Mouse (Mus musculus): ENCODE measurements at regions not wholly inside any gene's neighbourhood (a gene's known extent, or its start where the extent isn't known, plus 50 kb on each side); places are given as distances from the start of the nearest gene placed in this dataset.

GRCm38 (mm10) chr6:98748618-98749017, 406.1 kb upstream of the Gm765 start:
- DNase-seq, result no peak

GRCm38 (mm10) chr6:98746976-98747375, 404.4 kb upstream of the Gm765 start:
- DNase-seq, result no peak

GRCm38 (mm10) chr6:98740447-98740846, 397.9 kb upstream of the Gm765 start:
- DNase-seq, result no peak

- no peak for DNase-seq
These were observed 388.5 kb upstream of the Gm765 start for GRCm38 (mm10) chr6:98731010-98731530.

GRCm38 (mm10) chr6:98726605-98727144, 384.1 kb upstream of the Gm765 start:
- DNase-seq, result no peak

GRCm38 (mm10) chr6:98704887-98705622, 362.5 kb upstream of the Gm765 start:
- no peak for DNase-seq

- no peak for DNase-seq
These were observed 355.0 kb upstream of the Gm765 start for GRCm38 (mm10) chr6:98697571-98697970.

GRCm38 (mm10) chr6:98693411-98693810, 350.9 kb upstream of the Gm765 start:
- no peak for DNase-seq

- no peak for DNase-seq
These were observed 347.6 kb upstream of the Gm765 start for GRCm38 (mm10) chr6:98690133-98690532.

- DNase-seq, result no peak
These were observed 346.8 kb upstream of the Gm765 start for GRCm38 (mm10) chr6:98689395-98689794.

GRCm38 (mm10) chr6:98688624-98689023, 346.1 kb upstream of the Gm765 start:
- no peak for DNase-seq

- DNase-seq, result peak in 1 of 2 experiments; percentile 7
These were observed 323.9 kb upstream of the Gm765 start for GRCm38 (mm10) chr6:98666388-98666989.

GRCm38 (mm10) chr6:98651827-98652226, 309.3 kb upstream of the Gm765 start:
- no peak for DNase-seq

- no peak for DNase-seq
These were observed 308.8 kb upstream of the Gm765 start for GRCm38 (mm10) chr6:98651315-98651714.

GRCm38 (mm10) chr6:98640316-98640715, 297.8 kb upstream of the Gm765 start:
- DNase-seq, result no peak

GRCm38 (mm10) chr6:98635816-98636215, 293.3 kb upstream of the Gm765 start:
- peak in 1 of 2 experiments; percentile 6 for DNase-seq

- DNase-seq, result no peak
These were observed 289.9 kb upstream of the Gm765 start for GRCm38 (mm10) chr6:98632278-98633063.

- no peak for DNase-seq
These were observed 288.7 kb upstream of the Gm765 start for GRCm38 (mm10) chr6:98631269-98631668.

- DNase-seq, result no peak
These were observed 287.1 kb upstream of the Gm765 start for GRCm38 (mm10) chr6:98629646-98630045.

GRCm38 (mm10) chr6:98626435-98626834, 283.9 kb upstream of the Gm765 start:
- DNase-seq, result no peak

GRCm38 (mm10) chr6:98620886-98621285, 278.3 kb upstream of the Gm765 start:
- DNase-seq, result no peak

GRCm38 (mm10) chr6:98613030-98613429, 270.5 kb upstream of the Gm765 start:
- DNase-seq, result no peak

- DNase-seq, result no peak
These were observed 266.6 kb upstream of the Gm765 start for GRCm38 (mm10) chr6:98609133-98609532.
